Mouse (Mus musculus) midbrain, postnatal 0 days (tissue): ENCODE measurements at regions not wholly inside any gene's neighbourhood (a gene's known extent, or its start where the extent isn't known, plus 50 kb on each side); places are given as distances from the start of the nearest gene placed in this dataset.

ENCODE experiments used
- ATAC-seq: fragments of 200-750 bp; cut with Nextera tagmentation; 2 replicates; pipeline ENCODE4 v1.8.0; 2017; ENCODE audit warnings: moderate number of reproducible peaks, mild to moderate bottlenecking, moderate TSS enrichment, moderate library complexity; ENCODE audit not compliant: low FRiP score
- DNase-seq: peaks from one replicate; pipeline ENCODE4 v3.0.0-alpha.2; 2015; ENCODE audit warnings: low spot score
- H3K27ac ChIP-seq: fragments of 300-500 bp; sonication (generic); 2 replicates; pipeline ENCODE4 v1.5.1; 2014; ENCODE audit warnings: low read depth, mild to moderate bottlenecking, low read length, mixed read lengths
- H3K27me3 ChIP-seq: fragments of 300-500 bp; sonication (generic); 2 replicates; pipeline ENCODE4 v1.6.1; 2014; ENCODE audit warnings: low read length, control low read depth, mixed read lengths; ENCODE audit not compliant: insufficient read depth
- H3K36me3 ChIP-seq: fragments of 300-500 bp; sonication (generic); 2 replicates; pipeline ENCODE4 v1.6.1; 2014; ENCODE audit warnings: low read length, control low read depth, mixed read lengths; ENCODE audit not compliant: insufficient read depth
- H3K4me1 ChIP-seq: fragments of 300-500 bp; sonication (generic); 2 replicates; pipeline ENCODE4 v1.6.1; 2014; ENCODE audit warnings: mild to moderate bottlenecking, control low read depth, antibody characterized with exemption, low read length, mixed read lengths; ENCODE audit not compliant: insufficient read depth
- H3K4me2 ChIP-seq: fragments of 300-500 bp; sonication (generic); 2 replicates; pipeline ENCODE4 v1.6.1; 2014; ENCODE audit warnings: low read depth, mild to moderate bottlenecking, low read length, mixed read lengths; ENCODE audit not compliant: poor library complexity, severe bottlenecking
- H3K4me3 ChIP-seq: fragments of 300-500 bp; sonication (generic); 2 replicates; pipeline ENCODE4 v1.5.1; 2014; ENCODE audit warnings: low read depth, mild to moderate bottlenecking, low read length, moderate library complexity
- H3K9ac ChIP-seq: fragments of 300-500 bp; sonication (generic); replicated peaks from 2 replicates; pipeline ENCODE4 v1.6.1; 2014; ENCODE audit warnings: mild to moderate bottlenecking, low read length, moderate library complexity, mixed read lengths; ENCODE audit not compliant: poor library complexity, severe bottlenecking
- H3K9me3 ChIP-seq: fragments of 300-500 bp; sonication (generic); 2 replicates; pipeline ENCODE4 v1.6.1; 2016; ENCODE audit warnings: low read length, control low read depth
- CTCF ChIP-seq: IDR thresholded peaks from 2 replicates; pipeline ENCODE4 v1.5.1; 2016; ENCODE audit warnings: antibody characterized with exemption, mild to moderate bottlenecking
- WGBS: fragments of 180-500 bp; shearing (Covaris S2); extraction: QIAGEN DNeasy Blood & Tissue Kit; methylation state at CpG from one replicate; pipeline ENCODE4 v1.1.7; 2014; 5-methylcytosine and 5-hydroxymethylcytosine counted together

DNA sequence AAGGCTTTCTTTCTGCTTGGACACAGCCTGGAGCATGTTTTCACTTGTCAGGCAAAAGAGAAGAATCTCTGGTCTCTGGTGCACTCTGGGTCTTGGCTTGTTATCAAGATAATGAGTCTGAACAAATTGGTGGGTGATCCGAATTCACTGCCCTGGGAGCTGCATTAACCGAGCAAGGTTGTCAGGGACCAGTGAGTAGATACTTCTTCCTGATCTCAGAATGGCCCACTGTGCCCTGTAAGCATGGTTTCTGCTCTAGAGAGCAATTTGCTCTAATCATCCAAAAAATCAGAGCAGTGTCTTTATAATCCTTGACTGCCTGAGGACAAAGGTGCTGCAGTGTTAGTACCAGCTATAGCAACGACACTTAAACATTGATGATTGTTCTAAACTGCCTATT, 97.2 kb upstream of the 1500015O10Rik start:
- no peak for TF ChIP-seq CTCF
- no peaks in the 10 kb centered on the region for H3K27me3 ChIP-seq
- no peaks in the 10 kb centered on the region for H3K9me3 ChIP-seq
- peak; percentile 4 for DNase-seq
- no peak overlapping the region for H3K4me2 ChIP-seq
- ATAC-seq: no peak
- 24% methylated on average over 3 of the region's 3 CpGs for WGBS
- H3K27ac ChIP-seq: no peak overlapping the region
- no peak overlapping the region for H3K4me3 ChIP-seq
- H3K36me3 ChIP-seq: no peaks in the 10 kb centered on the region
- H3K4me1 ChIP-seq: no peaks in the 10 kb centered on the region
- no peak overlapping the region for H3K9ac ChIP-seq

DNA sequence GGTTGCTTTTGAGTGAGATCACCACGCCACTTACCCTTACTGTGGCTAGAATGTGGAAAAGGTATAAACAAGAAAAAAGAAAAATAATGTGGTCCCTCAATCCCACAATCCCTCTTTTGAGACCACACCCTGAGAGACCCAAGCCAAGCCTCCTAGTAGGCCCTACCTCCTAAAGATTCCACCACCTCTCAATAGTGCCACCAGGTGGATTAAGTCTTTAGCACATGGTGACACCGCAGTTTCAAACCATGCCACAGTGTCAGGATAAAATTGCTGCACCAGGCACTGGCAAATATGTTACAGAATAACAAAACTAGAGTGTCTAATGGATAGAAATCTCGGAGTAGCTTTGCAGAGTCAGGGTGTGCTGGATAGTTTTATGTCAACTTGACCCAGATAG, 94.7 kb upstream of the 1500015O10Rik start:
- Histone ChIP-seq H3K4me3 (no peak overlapping the region), H3K4me1 (no peaks in the 10 kb centered on the region), H3K27ac (no peak overlapping the region), H3K27me3 (no peaks in the 10 kb centered on the region), H3K4me2 (no peak overlapping the region), H3K9ac (no peak overlapping the region), H3K9me3 (no peaks in the 10 kb centered on the region), H3K36me3 (no peaks in the 10 kb centered on the region)
- peak; percentile 41 for TF ChIP-seq CTCF
- WGBS: 90% methylated on average over 3 of the region's 3 CpGs
- DNase-seq: peak; percentile 20
- ATAC-seq: no peak

DNA sequence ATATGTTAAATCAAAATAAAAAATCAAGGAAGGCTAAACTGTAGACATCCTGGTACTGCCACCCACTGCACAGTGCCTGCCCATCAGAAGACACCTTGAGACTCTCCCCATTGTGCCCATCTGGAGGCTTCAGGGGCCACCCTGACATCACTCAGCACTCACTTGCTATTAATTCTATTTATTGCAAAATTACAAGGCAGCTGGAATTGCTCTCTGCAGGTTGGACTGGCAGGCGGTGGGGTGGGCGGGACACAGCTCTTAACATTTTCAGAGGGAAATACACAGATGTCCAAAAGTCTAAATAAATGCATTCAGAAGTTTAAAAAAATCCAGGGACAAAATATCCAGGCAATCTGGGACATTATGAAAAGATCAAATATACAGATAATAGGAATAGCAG, 92.4 kb upstream of the 1500015O10Rik start:
- no peaks in the 10 kb centered on the region for H3K4me1 ChIP-seq
- H3K36me3 ChIP-seq: no peaks in the 10 kb centered on the region
- no peak for TF ChIP-seq CTCF
- 95% methylated on average over 2 of the region's 2 CpGs for WGBS
- H3K27me3 ChIP-seq: no peaks in the 10 kb centered on the region
- no peak overlapping the region for H3K9ac ChIP-seq
- ATAC-seq (no peak), DNase-seq (no peak)
- no peak overlapping the region for H3K4me3 ChIP-seq
- H3K27ac ChIP-seq: no peak overlapping the region
- no peak overlapping the region for H3K4me2 ChIP-seq
- no peaks in the 10 kb centered on the region for H3K9me3 ChIP-seq

DNA sequence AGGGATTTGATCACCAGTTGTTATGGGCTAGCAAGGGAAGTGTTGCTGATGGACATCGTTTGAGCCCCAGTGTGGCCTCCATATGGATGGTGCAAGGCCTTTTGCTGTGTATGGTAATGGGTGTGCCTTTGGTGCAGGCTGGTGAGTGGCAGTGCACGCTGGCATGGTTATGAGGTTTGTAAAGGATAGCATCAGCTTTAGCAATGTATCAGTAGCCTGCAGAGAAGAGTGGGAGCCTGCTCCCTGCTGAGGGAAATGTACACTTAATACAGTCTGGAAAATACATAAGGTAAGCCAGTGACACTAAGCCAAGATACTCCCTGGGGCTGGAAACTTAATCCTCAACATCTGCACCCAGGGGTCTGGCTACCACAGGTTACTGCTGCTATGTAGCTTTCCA, 58.4 kb upstream of the 1500015O10Rik start:
- Histone ChIP-seq H3K4me3 (no peak overlapping the region), H3K9me3 (no peaks in the 10 kb centered on the region), H3K4me2 (no peak overlapping the region), H3K4me1 (no peaks in the 10 kb centered on the region), H3K27ac (no peak overlapping the region), H3K9ac (no peak overlapping the region), H3K27me3 (no peaks in the 10 kb centered on the region), H3K36me3 (no peaks in the 10 kb centered on the region)
- DNase-seq: no peak
- TF ChIP-seq CTCF: no peak
- ATAC-seq: no peak
- WGBS: 55% methylated on average over 2 of the region's 2 CpGs
